Mouse (Mus musculus): ENCODE measurements around the gene Dhrs1.

DNA sequence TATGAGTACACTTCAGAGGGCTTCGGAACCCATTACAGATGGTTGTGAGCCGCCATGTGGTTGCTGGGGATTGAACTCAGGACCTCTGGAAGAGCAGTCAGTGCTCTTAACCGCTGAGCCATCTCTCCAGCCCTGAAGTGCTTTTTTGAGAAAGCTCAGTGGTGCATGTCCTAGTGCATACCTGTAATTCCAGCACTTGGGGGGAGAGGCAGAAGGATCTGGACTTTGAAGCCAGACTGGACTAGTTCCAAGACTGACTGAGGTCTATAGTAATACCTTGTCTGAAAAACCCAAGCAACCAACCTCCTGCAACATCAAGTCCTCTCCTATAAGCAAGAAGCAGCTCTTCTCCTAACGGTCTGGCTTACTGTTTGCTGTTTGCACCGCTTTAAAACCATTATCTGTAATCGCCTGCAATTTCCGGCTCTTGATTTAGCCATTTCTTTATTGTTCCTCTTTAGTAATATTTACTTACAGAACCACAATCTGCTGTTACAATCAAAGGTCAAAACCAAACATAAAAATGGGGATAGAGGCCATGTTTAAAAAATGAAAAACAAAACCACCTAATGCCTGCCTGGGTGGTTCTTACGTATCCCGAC lies 8.3 kb downstream of the Dhrs1 start:
- no peak for TF ChIP-seq CTCF (IDR thresholded peaks at IDR 0.05; ENCODE audit: borderline replicate concordance, insufficient read depth, low read length)
- no peak for TF ChIP-seq POLR2A (IDR thresholded peaks at IDR 0.05; ENCODE audit: low read depth, low read length)
